Mouse (Mus musculus) adrenal gland, postnatal 36 days (tissue): ENCODE measurements around the gene Ssmem1. TPM values are rescaled to one million over a fixed set of nuclear protein-coding genes. Genes with fewer than 3 reads are reported as not detected.
A peak's percentile ranks its signal among the peaks of the same experiment; 100 is the strongest.

Experiments used
- DNase-seq, 2 experiments: peaks; one replicate each; pipeline ENCODE4 v3.0.0; 2021; ENCODE audit warnings: mixed read lengths in 1 of 2
- long read RNA-seq, 2 experiments: library from polyadenylated mRNA; stranded (forward); transcript quantifications; one replicate each; pipeline ENCODE4 v2.0.0; 2021; ENCODE audit warnings: borderline sequencing depth in 2 of 2
- total RNA-seq, 2 experiments: library from RNA; stranded (reverse); gene quantifications; 2 replicates each; pipeline ENCODE4 v1.2.3; 2021

Ssmem1 gene
- total RNA-seq, result under 1 TPM in 1 of 2 experiments, not detected in 1; 0.23 TPM
- long read RNA-seq, experiment 1, result 0 reads
- long read RNA-seq, experiment 2, result 0 reads

DNA sequence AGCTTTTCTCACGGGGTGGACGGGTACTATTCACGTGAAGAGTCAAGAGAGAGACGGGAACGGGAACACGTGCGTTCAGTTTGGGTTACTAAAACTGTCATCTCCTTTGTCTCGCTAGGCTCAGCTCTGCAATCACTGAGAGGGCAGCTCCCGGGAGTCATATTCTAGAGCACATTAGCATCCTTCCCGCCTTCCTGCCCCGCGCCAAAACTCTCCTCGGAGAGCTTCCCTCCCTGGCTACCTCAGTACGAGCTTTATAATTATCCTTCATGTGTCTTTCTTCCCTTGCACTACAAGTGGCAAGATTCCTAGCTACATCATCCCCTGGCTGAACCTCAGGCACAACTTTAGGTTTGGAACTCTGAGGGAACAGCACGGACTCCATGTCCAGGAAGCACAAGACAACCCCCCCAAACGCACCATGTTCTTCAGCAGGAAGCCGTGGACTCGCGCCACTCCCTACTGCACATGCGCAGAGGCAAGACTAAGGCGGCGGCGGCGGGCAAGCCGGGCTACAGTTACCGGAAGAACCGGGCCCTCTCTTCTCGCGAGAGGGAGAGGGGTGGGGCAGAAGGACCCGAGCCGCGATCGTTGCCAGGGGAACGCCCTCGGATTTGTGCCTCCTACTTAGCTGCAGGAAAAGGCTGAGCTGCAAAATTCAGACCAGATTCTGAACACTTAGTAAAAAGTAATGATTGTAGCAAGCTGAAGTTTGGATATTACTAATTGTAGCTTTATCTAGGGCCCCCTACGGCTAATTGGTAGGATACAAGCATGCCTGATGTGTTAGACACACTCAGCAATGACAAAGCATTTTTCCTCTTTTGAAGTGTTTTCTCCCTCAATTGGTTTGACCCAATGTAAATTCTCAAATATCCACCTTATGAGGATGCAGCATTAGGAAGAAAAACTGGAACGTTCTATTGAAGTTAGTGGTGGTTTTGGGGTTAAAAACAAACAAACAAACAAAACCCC, at the start of gene Ssmem1, which contains the start of gene Tmem209:
Gene Ssmem1 (plus strand): TSS at position 585 of the 975 bp plus-strand sequence.
Gene Tmem209 (minus strand): TSS at position 519 of the 975 bp plus-strand sequence.
- peak; percentile 100 for DNase-seq

- peak; percentile 40 to 57 for DNase-seq
Observed at GRCm38 (mm10) chr6:30460750-30461446, 48.8 kb upstream of the Ssmem1 start.

DNA sequence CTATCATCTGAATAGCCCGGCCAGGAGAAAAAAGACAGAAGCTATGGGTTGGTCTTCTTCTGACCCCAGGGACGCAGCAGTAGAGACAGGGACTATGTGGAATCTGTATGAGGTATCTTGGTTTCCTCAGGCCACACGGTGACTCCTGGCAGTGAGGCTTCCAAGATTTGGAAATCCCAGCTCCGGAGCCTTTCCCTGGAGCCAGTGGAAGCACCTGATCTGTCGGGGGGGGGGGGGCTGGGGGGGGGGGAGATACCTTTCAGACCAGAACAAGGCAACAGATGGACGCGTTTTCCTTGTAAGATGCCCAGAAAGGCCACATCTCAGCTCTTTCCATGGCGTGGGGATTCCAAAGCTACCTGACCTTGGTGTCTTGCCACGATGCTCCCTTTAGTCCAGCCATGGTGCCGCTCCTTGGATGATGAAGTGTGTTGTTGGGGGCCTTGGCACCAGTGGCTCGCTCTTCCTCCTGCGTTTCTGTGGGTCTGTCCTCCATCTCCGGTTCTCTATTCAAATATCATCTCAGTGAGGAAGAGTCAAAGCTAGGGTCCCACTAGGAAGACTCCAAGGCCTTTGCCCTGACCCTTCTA, 47.8 kb upstream of the Ssmem1 start:
- DNase-seq, result no peak

DNA sequence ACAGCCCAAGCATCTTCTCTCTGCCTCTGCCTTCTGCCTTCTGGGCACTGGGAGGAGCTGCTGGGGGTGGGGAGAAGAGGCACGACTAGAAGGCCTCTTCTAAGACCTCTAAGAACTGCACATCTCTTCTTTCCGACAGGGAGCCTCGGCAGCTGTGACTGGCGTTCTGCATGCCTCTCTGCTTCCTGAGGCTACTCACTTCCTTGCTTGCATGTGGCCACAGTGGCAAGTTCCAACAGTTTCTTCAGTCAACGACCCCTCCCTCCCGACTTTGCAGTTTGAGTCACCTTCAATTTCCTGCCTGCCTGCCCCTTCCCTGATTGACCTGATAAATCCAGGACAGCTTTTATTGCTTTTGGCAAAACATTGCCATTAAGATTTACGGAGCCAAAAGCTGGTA, 46.8 kb upstream of the Ssmem1 start:
- DNase-seq, result no peak

DNA sequence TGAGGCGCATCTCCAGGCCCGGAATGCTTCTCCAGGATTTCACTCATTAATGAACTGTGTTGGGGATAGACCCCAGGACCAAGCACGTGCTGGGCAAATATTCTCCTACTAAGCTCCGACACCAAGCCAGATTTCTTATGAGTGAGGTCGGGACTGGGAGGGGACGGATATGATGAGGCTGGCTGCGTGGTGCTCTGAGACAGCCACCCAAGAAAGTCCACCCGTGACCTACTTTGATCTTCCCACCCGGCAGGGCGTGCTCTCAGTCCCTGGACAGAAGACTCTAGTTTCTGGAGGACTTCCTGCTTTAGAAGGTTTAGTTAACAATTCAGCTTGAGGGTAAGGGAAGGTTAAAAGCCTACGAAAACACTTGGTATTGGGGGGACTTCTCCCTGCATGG, 44.1 kb upstream of the Ssmem1 start:
- no peak for DNase-seq

GRCm38 (mm10) chr6:30468058-30468457, 41.6 kb upstream of the Ssmem1 start:
- DNase-seq, result no peak

DNA sequence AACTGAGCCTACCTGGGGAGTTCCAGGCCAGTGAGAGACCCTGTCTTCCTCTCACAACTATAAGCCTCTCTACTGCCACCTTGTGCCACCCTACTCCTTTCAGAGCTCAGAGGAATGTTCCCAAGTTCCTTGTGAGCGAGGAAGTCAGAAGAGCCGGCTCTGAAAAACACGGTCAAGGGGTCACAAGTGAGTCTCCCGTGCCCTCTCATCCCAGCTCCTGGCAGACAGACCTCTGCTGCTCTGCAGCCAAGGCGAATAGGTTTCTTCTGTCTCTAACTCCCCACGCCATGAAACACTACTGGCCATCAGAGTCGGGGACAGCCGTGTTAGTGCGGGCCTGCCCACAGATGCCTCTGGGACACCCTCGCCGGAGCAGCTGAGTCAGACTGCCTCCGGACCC, 41.0 kb upstream of the Ssmem1 start:
- peak; percentile 27 to 57 for DNase-seq

DNA sequence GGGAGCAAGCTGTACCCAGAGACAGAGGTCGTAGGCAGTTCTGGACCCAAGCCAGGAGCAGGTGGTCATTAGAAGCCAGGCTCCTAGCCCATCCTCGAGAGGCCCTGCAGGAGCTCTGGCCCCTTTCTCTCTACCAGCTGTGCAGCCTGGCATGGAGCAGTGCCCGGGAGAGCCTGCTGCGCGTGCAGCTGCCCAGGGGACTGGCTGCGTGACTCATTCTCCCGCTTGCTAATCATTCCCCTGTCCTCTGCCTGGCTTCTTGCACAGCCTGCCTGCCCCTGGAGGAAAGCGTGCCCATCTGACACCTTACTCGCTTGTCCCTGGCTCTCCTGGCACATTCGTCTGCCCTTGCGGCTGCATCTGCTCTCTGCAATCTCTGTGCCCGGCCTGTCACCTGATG, 40.3 kb upstream of the Ssmem1 start:
- DNase-seq, result peak; percentile 76 to 82

DNA sequence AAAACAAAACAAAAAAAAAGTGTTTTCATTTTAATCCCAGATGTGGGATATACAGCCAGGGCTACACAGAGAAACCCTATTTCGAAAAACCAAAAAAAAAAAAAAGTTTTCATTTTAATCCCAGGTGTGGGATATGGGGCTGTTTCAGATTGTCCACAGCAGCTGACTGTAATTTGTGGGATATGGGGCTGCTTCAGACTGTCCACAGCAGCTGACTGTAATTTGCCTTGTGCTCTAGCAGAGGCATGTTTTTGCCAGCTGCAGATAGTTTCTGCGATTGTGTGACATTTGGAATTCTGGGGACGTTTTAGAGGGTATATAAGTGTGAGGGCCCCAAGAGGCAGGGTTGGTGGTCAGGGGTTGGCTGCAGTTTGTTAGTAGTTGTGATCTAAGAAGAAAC, 37.9 kb upstream of the Ssmem1 start:
- no peak for DNase-seq

GRCm38 (mm10) chr6:30476025-30476765, 33.5 kb upstream of the Ssmem1 start:
- DNase-seq, result no peak

GRCm38 (mm10) chr6:30477210-30477714, 32.4 kb upstream of the Ssmem1 start:
- no peak for DNase-seq

GRCm38 (mm10) chr6:30477784-30478183, 31.9 kb upstream of the Ssmem1 start:
- DNase-seq, result no peak

DNA sequence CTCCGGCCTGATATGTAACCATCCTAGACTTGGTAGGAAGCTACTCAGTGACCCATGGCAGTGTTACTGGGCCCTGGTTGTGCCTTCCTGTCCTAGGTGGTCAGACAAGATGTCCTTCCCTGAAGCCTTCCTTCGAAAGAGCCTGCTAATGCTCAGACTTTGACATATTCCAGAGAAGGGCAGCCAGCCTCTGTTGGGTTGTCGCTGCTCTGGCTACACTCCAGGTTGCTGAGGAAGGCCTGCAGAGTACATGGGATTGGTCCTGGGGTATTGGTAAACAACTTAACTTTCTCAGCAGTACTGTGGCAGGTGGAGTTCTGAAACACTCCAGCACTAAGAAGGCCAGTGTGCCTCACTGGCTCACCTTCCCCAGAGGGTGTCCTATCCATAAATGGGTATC, 30.2 kb upstream of the Ssmem1 start:
- no peak for DNase-seq

GRCm38 (mm10) chr6:30482908-30483307, 26.7 kb upstream of the Ssmem1 start:
- DNase-seq, result no peak

GRCm38 (mm10) chr6:30486504-30486903, 23.1 kb upstream of the Ssmem1 start:
- DNase-seq, result no peak

GRCm38 (mm10) chr6:30499049-30499448, 10.6 kb upstream of the Ssmem1 start:
- DNase-seq, result no peak

DNA sequence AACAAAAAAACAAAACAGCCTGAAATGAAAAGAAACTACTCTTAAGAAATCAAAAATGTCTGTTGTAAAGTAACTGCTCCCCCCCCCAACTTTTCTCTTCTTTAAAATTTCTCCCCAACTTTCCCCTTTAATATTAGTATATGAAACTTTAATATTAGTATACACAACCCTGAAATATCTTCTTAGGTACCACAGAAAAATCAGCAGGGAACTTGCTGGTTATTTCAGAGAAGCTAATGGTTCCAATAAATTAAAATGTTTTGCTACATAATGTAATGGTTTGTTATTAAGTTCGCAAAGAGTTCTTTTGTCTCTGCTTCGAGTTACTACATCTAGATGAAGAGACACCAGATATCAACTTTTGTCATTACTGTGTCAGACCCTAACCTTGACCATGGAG, 825 bp upstream of the Ssmem1 start:
- DNase-seq, result no peak

DNA sequence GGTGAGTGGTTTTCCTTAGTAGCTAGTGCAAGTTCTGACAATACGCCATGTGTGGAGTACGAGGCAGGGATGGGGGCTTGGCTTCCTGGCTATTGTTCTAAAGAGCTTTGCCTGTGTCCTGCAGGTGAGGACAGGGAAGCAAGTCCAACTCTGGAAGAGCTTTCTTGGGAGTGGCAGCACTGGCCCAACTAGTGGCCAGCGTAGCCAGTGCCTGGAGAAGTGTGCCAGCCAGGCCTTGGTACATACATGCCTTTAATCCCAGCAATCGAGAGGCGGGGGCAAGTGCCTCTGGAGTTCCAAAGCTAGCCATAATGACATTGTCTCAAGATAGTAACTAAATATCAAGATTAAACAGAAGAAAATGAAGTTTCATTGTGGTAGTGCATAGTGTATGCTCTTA, 642 bp downstream of the Ssmem1 start:
- DNase-seq, result no peak

GRCm38 (mm10) chr6:30514242-30514641, 4.6 kb downstream of the Ssmem1 start:
- no peak for DNase-seq

GRCm38 (mm10) chr6:30520400-30520799, 10.8 kb downstream of the Ssmem1 start:
- DNase-seq, result no peak

DNA sequence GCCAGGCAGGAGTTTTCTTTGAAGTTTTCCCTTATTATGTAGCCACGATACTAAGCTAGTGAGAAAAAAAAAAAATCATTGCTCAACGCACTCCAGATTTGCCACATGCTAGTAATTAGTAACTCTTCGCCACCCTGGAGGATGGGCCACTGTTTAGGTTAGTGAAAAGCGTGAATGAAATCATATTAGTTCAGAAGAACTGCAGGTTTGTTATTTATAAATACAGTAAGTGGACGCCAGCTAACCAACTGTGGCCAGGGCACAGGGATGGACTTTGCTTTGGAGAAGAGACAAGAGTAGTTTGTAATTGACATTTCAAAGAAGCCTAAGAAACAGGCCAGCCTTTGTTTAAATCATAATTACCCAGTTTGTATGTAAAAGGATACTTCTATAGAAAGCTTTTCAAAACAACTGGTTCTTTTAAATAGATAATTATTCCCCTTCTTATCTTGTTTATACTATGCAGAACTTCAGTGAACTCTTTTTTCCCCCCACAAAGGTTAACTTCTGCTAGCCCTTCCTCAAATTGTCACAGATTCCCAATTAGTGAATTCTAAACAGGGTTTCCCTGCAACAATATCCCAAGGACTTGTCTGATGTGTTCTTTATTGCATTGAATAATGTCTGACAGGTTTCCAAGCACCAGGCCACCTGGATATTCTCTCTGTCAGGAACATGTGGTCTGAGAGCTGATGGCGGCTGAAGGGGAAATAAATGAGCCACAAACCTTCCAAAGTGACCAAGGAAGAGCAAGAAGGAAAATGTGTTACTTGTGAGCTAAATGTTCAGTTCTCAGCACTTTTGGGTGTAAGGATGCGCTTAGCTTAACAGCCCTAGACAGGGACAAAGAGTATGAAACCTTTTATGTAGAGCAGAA, 16.0 kb downstream of the Ssmem1 start:
- DNase-seq, result no peak
